Mouse (Mus musculus) E14TG2a.4 (cell line): ENCODE results near the gene Ascc1.
A peak's percentile ranks its signal among the peaks of the same experiment; 100 is the strongest.
"Not testable (repeated sequence)": the region's sequence is repeated elsewhere in the genome, so short reads cannot be mapped to it uniquely, and the experiment has no call there.

Source experiments
- H3K27me3 ChIP-seq: 2 replicates; pipeline ENCODE4 v1.6.1; 2014; ENCODE audit warnings: low read length, control low read depth; ENCODE audit not compliant: insufficient read depth
- H3K36me3 ChIP-seq: 2 replicates; pipeline ENCODE4 v1.6.1; 2014; ENCODE audit warnings: low read length, control low read depth; ENCODE audit not compliant: insufficient read depth
- H3K4me1 ChIP-seq: replicated peaks from 2 replicates; pipeline ENCODE4 v1.6.1; 2014; ENCODE audit warnings: low read depth, low read length, control low read depth
- H3K4me3 ChIP-seq: replicated peaks from 2 replicates; pipeline ENCODE4 v1.5.1; 2014; ENCODE audit warnings: mild to moderate bottlenecking, low read length
- H3K9me3 ChIP-seq: 2 replicates; pipeline ENCODE4 v1.6.1; 2014; ENCODE audit warnings: low read length, control low read depth
- CTCF ChIP-seq: conservative IDR thresholded peaks from 2 replicates; pipeline ENCODE4 v1.5.1; 2014; ENCODE audit warnings: low read length
- NANOG ChIP-seq: IDR thresholded peaks from 2 replicates; pipeline ENCODE4 v1.6.1; 2014; ENCODE audit warnings: borderline replicate concordance, low read length, mixed read lengths
- POU5F1 ChIP-seq: IDR thresholded peaks from 2 replicates; pipeline ENCODE4 v1.6.1; 2014; ENCODE audit warnings: low read length, borderline replicate concordance

Gene Ascc1

DNA sequence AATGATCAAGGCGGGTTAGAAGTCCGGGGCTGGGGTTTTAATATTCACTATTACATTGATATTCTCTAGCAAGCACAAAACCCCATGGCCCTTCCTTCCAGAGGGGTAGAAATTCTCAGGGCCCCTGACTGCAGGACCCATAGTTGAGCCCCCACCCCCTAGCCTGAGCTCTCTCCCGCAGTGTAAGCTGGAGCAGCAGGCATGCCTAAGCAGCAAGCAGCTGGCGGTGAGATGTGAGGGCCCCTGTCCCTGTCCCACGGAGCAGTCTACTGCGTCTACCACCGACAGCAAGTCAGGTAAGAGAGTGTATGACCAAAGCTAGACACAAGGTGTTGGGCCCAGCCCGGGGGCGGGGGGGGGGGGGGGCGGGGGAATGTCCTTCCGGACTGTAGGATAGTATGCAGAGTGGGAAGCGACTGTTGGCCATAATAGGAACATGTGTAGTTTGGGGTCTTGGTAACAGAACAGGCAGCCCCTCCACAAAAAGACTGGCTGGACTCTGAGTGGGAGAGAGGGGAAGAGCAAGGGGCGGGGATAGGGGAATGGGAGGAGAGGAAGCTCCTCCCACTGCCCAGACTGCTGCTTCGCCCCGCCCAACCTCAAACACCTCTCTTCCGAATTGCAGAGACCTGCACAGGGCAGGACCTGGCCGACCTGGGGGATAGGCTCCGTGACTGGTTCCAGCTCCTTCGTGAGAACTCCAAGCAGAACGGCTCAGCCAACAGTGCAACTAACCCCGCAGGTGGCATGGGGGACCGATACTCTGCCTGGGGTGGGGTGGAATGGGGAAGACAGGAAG, 123.1 kb downstream of the Ascc1 start:
- TF ChIP-seq CTCF (no peak), POU5F1 (no peak), NANOG (no peak)
- peaks cover 25% of the 10 kb centered on the region for H3K4me1 ChIP-seq

DNA sequence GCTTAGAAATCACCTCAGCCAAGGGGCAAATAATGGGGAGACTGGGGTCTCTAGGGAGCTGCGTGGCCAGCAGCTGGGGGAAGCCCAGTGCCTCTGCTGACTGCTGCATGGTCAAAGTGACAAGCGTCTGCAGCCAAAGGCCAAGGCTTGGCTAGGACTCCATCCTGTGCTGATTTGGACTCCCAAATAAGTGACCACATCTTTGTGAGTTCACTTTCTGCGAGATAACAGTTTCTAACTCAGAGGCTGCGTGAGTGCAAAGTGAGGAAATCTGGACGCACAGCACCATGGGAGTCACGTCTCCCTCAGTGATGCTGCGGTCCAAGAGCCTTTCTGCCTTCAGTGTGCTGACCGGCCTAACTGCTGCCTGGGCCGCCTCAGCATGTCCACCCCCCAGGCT, 125.7 kb downstream of the Ascc1 start:
- peaks cover 2% of the 10 kb centered on the region; the same call in 1 of the 2 replicates for H3K27me3 ChIP-seq
- peaks cover 40% of the 10 kb centered on the region for H3K4me1 ChIP-seq
- no peak overlapping the region for H3K4me3 ChIP-seq
- TF ChIP-seq POU5F1 (no peak), CTCF (no peak)
- H3K9me3 ChIP-seq: no peaks in the 10 kb centered on the region
- peaks cover 12% of the 10 kb centered on the region for H3K36me3 ChIP-seq

More for the DNA sequence above, 123.1 kb downstream of the Ascc1 start:
- peaks cover 8% of the 10 kb centered on the region; the same call in 1 of the 2 replicates for H3K27me3 ChIP-seq
- peaks cover 8% of the 10 kb centered on the region for H3K36me3 ChIP-seq
- H3K9me3 ChIP-seq: no peaks in the 10 kb centered on the region
- H3K4me3 ChIP-seq: peak overlapping the region; percentile 75

GRCm38 (mm10) chr10:60130504-60130903, 127.9 kb downstream of the Ascc1 start:
- Histone ChIP-seq H3K4me3 (no peak overlapping the region), H3K4me1 (peaks cover 59% of the 10 kb centered on the region), H3K36me3 (peaks cover 12% of the 10 kb centered on the region), H3K9me3 (no peaks in the 10 kb centered on the region), H3K27me3 (peaks cover 2% of the 10 kb centered on the region; the same call in 1 of the 2 replicates)
- TF ChIP-seq POU5F1 (no peak), NANOG (no peak), CTCF (no peak)

- peaks cover 71% of the 10 kb centered on the region for H3K4me1 ChIP-seq
- H3K36me3 ChIP-seq: peaks cover 12% of the 10 kb centered on the region
- peak overlapping the region; percentile 69 for H3K4me3 ChIP-seq
- H3K27me3 ChIP-seq: no peaks in the 10 kb centered on the region; the same call in 1 of the 2 replicates
- H3K9me3 ChIP-seq: no peaks in the 10 kb centered on the region
- TF ChIP-seq NANOG (no peak), POU5F1 (no peak), CTCF (no peak)
Observed at GRCm38 (mm10) chr10:60133501-60133900, 130.9 kb downstream of the Ascc1 start.

GRCm38 (mm10) chr10:60134201-60134600, 131.6 kb downstream of the Ascc1 start:
- no peaks in the 10 kb centered on the region for H3K9me3 ChIP-seq
- H3K4me1 ChIP-seq: peaks cover 76% of the 10 kb centered on the region

GRCm38 (mm10) chr10:60136010-60136409, 133.4 kb downstream of the Ascc1 start:
- H3K9me3 ChIP-seq, H3K36me3 ChIP-seq, H3K4me3 ChIP-seq, H3K27me3 ChIP-seq: not testable (repeated sequence)
- peak; percentile 16; the same call in 1 of the 2 replicates for TF ChIP-seq CTCF
- peaks cover 87% of the 10 kb centered on the region for H3K4me1 ChIP-seq

More at GRCm38 (mm10) chr10:60134201-60134600, 131.6 kb downstream of the Ascc1 start:
- TF ChIP-seq CTCF: no peak
- no peak for TF ChIP-seq NANOG
- TF ChIP-seq POU5F1: no peak
- Histone ChIP-seq H3K27me3 (no peaks in the 10 kb centered on the region; the same call in 1 of the 2 replicates), H3K36me3 (peaks cover 12% of the 10 kb centered on the region), H3K4me3 (peak overlapping the region; percentile 69)

DNA sequence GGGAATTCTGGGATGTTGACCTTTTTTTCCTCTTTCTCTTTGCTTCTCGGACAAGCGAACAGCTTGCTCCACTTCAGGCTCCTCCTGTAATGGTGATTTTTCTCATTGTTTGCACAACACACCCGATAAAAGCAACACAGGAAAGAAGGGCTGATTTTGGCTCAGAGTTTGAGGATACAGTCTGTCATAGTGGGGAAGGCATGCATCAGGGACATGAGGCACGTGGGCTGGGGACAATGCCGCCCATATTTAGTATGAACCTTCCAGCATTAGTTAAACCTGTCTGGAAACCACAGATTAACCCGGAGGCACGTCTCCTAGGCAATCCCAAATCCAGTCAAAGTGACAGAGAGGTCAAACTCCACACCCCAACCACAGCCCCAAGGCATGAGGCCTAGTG, 134.3 kb downstream of the Ascc1 start:
- no peaks in the 10 kb centered on the region; the same call in 1 of the 2 replicates for H3K27me3 ChIP-seq
- H3K36me3 ChIP-seq: no peaks in the 10 kb centered on the region
- no peak for TF ChIP-seq POU5F1
- no peak for TF ChIP-seq NANOG
- no peak for TF ChIP-seq CTCF
- H3K4me3 ChIP-seq: no peak overlapping the region
- H3K4me1 ChIP-seq: peaks cover 93% of the 10 kb centered on the region
- peaks cover 8% of the 10 kb centered on the region for H3K9me3 ChIP-seq

GRCm38 (mm10) chr10:60138680-60139079, 136.1 kb downstream of the Ascc1 start:
- Histone ChIP-seq H3K4me3 (no peak overlapping the region), H3K4me1 (peaks cover 92% of the 10 kb centered on the region), H3K9me3 (peaks cover 8% of the 10 kb centered on the region), H3K36me3 (no peaks in the 10 kb centered on the region), H3K27me3 (no peaks in the 10 kb centered on the region)
- TF ChIP-seq NANOG: no peak
- TF ChIP-seq POU5F1: no peak
- TF ChIP-seq CTCF: no peak

DNA sequence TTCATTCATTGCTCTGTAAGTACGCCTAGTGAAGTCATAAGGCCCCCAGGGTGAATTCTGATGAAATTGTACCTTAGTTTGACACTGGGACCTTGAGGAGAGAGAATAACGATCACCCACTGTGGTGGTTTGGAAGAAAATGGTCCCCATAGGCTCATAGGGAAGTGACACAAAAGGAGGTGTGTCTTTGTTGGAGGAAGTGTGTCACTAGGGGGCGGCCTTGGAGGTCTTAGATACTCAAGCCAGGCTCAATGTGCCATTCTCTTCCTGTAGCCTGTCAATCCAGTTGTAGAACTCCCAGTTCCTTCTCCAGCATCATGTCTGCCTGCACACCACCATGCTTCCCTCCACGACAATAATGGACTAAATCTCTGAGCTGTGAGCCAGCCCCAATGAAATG, 138.1 kb downstream of the Ascc1 start:
- no peaks in the 10 kb centered on the region for H3K36me3 ChIP-seq

More for the DNA sequence above, 138.1 kb downstream of the Ascc1 start:
- H3K27me3 ChIP-seq: no peaks in the 10 kb centered on the region
- peaks cover 86% of the 10 kb centered on the region for H3K4me1 ChIP-seq
- TF ChIP-seq NANOG: no peak
- no peak for TF ChIP-seq POU5F1
- TF ChIP-seq CTCF: no peak
- H3K4me3 ChIP-seq: no peak overlapping the region
- H3K9me3 ChIP-seq: peaks cover 8% of the 10 kb centered on the region
